Mouse (Mus musculus) heart, embryonic 13.5 days (tissue): ENCODE results near the gene Osmr. TPM values are rescaled to one million over a fixed set of nuclear protein-coding genes. Genes with fewer than 3 reads are reported as not detected.
"Not testable (repeated sequence)": the region's sequence is repeated elsewhere in the genome, so short reads cannot be mapped to it uniquely, and the experiment has no call there.

Source experiments
- ATAC-seq: fragments of 200-750 bp; cut with Nextera tagmentation; 2 replicates; pipeline ENCODE4 v1.8.0; 2017; ENCODE audit warnings: moderate TSS enrichment; ENCODE audit not compliant: insufficient number of reproducible peaks, low FRiP score, low TSS enrichment; ENCODE audit errors: extremely low read depth
- H3K27ac ChIP-seq: fragments of 300-500 bp; sonication (generic); replicated peaks from 2 replicates; pipeline ENCODE4 v1.5.1; 2015; ENCODE audit warnings: moderate library complexity, mild to moderate bottlenecking, inconsistent platforms
- H3K27me3 ChIP-seq: fragments of 300-500 bp; sonication (generic); replicated peaks from 2 replicates; pipeline ENCODE4 v1.6.1; 2015; ENCODE audit warnings: mild to moderate bottlenecking, inconsistent platforms
- H3K36me3 ChIP-seq: fragments of 300-500 bp; sonication (generic); 2 replicates; pipeline ENCODE4 v1.6.1; 2015; ENCODE audit warnings: mild to moderate bottlenecking, inconsistent platforms
- H3K4me1 ChIP-seq: fragments of 300-500 bp; sonication (generic); 2 replicates; pipeline ENCODE4 v1.6.1; 2015; ENCODE audit warnings: inconsistent platforms
- H3K4me2 ChIP-seq: fragments of 300-500 bp; sonication (generic); 2 replicates; pipeline ENCODE4 v1.6.1; 2015; ENCODE audit warnings: inconsistent platforms, mild to moderate bottlenecking, moderate library complexity
- H3K4me3 ChIP-seq: fragments of 300-500 bp; sonication (generic); 2 replicates; pipeline ENCODE4 v1.5.1; 2015; ENCODE audit warnings: moderate library complexity, mild to moderate bottlenecking, inconsistent platforms
- H3K9ac ChIP-seq: fragments of 300-500 bp; sonication (generic); 2 replicates; pipeline ENCODE4 v1.6.1; 2015; ENCODE audit warnings: inconsistent platforms, mild to moderate bottlenecking, moderate library complexity
- H3K9me3 ChIP-seq: fragments of 300-500 bp; sonication (generic); 2 replicates; pipeline ENCODE4 v1.6.1; 2016; ENCODE audit warnings: inconsistent platforms
- WGBS: fragments of 180-500 bp; shearing (Covaris S2); methylation state at CpG from one replicate; pipeline ENCODE4 v1.1.7; 2015; ENCODE audit warnings: mixed read lengths; 5-methylcytosine and 5-hydroxymethylcytosine counted together
- polyA plus RNA-seq: library from polyadenylated mRNA; unstranded; fragments of >200 nt; fragmentation: Nextera tagmentation; extraction: Ambion mirVana; gene quantifications from 2 replicates; pipeline ENCODE4 v1.2.1, GENCODE M21; 2015

The Osmr gene
- polyA plus RNA-seq, 1 experiment from 2014 or later = 2.2 TPM

DNA sequence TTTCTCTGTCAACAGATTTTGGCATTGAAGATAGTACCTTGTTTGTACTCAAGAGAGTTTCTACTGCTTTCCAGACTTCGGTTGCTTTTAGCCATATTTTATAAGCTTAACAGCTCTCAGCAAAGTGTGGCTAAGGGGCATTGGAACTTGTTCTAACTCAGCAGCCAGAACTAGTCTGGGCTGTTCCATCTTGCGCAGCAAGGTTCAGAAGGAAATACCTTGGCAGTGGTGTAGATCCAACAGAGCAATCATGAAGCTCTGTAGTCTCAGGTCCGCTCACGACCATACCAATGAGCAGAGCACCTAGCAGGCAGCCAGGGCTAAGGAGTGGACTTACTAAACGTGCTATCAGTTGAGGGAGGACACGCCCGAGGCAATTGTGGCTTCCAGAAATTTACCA, 15.0 kb downstream of the Osmr start:
- H3K4me2 ChIP-seq = no peak overlapping the region
- H3K4me3 ChIP-seq = no peak overlapping the region
- no peaks in the 10 kb centered on the region for H3K27me3 ChIP-seq
- no peak overlapping the region for H3K27ac ChIP-seq
- H3K9me3 ChIP-seq = no peaks in the 10 kb centered on the region
- H3K36me3 ChIP-seq = no peaks in the 10 kb centered on the region
- peaks cover 30% of the 10 kb centered on the region for H3K4me1 ChIP-seq
- 81% methylated on average over 7 of the region's 7 CpGs for WGBS
- no peak overlapping the region for H3K9ac ChIP-seq
- no peak for ATAC-seq

DNA sequence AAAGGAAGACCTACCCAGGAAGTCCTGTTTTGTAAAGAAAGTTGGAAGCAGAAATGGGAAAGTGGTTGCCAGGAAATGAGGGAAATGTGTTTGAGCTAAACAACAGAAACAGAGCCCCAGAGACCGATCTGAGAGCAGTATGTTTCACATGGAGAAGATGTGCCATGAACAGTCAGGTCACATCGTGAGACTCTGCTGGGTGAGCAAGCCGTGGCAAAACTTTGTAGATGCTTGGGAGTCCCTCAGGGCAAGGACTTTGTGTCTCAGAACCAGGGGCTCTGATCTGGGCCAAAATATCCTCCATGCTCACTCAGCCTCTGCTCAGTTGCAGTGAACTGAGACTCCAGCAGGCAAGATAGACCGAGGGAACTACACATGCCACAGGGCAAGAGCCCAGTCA, 15.9 kb downstream of the Osmr start:
- no peak overlapping the region for H3K9ac ChIP-seq
- no peaks in the 10 kb centered on the region for H3K36me3 ChIP-seq
- no peak overlapping the region for H3K4me2 ChIP-seq
- ATAC-seq = no peak
- no peaks in the 10 kb centered on the region for H3K9me3 ChIP-seq
- H3K4me1 ChIP-seq = peaks cover 22% of the 10 kb centered on the region
- no peaks in the 10 kb centered on the region for H3K27me3 ChIP-seq
- no peak overlapping the region for H3K4me3 ChIP-seq
- no peak overlapping the region for H3K27ac ChIP-seq
- WGBS = 76% methylated on average over 4 of the region's 4 CpGs

- no peak for ATAC-seq
- 80% methylated on average over 9 of the region's 9 CpGs for WGBS
- H3K27ac ChIP-seq = no peak overlapping the region
These were observed 17.4 kb downstream of the Osmr start for GRCm38 (mm10) chr15:6857270-6857905.

DNA sequence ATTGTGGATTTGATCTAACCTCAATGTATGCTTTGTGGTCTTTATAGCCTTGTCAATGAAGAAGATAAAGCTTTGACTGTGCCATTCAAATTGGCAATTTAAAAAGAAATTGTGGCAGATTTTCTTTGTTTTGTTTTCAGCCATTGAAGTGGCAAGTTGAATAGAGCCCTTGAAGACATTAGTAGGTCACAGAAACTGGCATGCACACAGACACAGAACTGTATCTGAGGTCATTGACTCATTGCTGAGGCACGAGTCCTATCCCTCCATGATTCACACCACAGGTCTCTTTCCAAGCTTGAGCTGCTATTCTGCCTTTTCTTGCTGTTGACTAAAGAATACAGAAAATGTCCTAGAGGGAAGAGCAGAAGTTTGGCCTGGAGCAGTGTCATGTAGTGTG, 24.9 kb downstream of the Osmr start:
- no peak for ATAC-seq
- WGBS = 51% methylated on average over 1 of the region's 1 CpGs

More at GRCm38 (mm10) chr15:6857270-6857905, 17.4 kb downstream of the Osmr start:
- H3K9me3 ChIP-seq = no peaks in the 10 kb centered on the region
- peaks cover 17% of the 10 kb centered on the region for H3K4me1 ChIP-seq
- no peaks in the 10 kb centered on the region for H3K36me3 ChIP-seq
- no peak overlapping the region for H3K4me2 ChIP-seq
- no peak overlapping the region for H3K4me3 ChIP-seq
- no peak overlapping the region for H3K9ac ChIP-seq
- no peaks in the 10 kb centered on the region for H3K27me3 ChIP-seq

GRCm38 (mm10) chr15:6840199-6840598, 34.6 kb downstream of the Osmr start:
- no peak for ATAC-seq
- H3K9me3 ChIP-seq = no peaks in the 10 kb centered on the region
- no peak overlapping the region for H3K27ac ChIP-seq
- H3K36me3 ChIP-seq = no peaks in the 10 kb centered on the region
- H3K27me3 ChIP-seq = no peaks in the 10 kb centered on the region
- WGBS = 47% methylated on average over 4 of the region's 4 CpGs
- H3K4me3 ChIP-seq = no peak overlapping the region
- no peak overlapping the region for H3K9ac ChIP-seq
- no peak overlapping the region for H3K4me2 ChIP-seq
- H3K4me1 ChIP-seq = no peaks in the 10 kb centered on the region

More for the DNA sequence above, 24.9 kb downstream of the Osmr start:
- Histone ChIP-seq H3K27ac (no peak overlapping the region), H3K9me3 (no peaks in the 10 kb centered on the region), H3K4me1 (no peaks in the 10 kb centered on the region), H3K27me3 (no peaks in the 10 kb centered on the region), H3K4me2 (no peak overlapping the region), H3K4me3 (no peak overlapping the region), H3K9ac (no peak overlapping the region), H3K36me3 (no peaks in the 10 kb centered on the region)

- H3K27me3 ChIP-seq = no peaks in the 10 kb centered on the region
- 68% methylated on average over 4 of the region's 4 CpGs for WGBS
- no peak overlapping the region for H3K9ac ChIP-seq
- no peaks in the 10 kb centered on the region for H3K4me1 ChIP-seq
- peaks cover 5% of the 10 kb centered on the region; the same call in 1 of the 2 replicates for H3K36me3 ChIP-seq
- peaks cover 8% of the 10 kb centered on the region for H3K9me3 ChIP-seq
- no peak for ATAC-seq
- no peak overlapping the region for H3K27ac ChIP-seq
- no peak overlapping the region for H3K4me2 ChIP-seq
- H3K4me3 ChIP-seq = no peak overlapping the region
These were observed 59.0 kb downstream of the Osmr start for GRCm38 (mm10) chr15:6815807-6816206.

GRCm38 (mm10) chr15:6801212-6801611, 73.6 kb downstream of the Osmr start:
- peaks cover 41% of the 10 kb centered on the region for H3K36me3 ChIP-seq
- H3K9me3 ChIP-seq, H3K4me3 ChIP-seq, H3K27ac ChIP-seq, H3K4me1 ChIP-seq, H3K4me2 ChIP-seq, ATAC-seq, H3K27me3 ChIP-seq, H3K9ac ChIP-seq: not testable (repeated sequence)
- WGBS = 96% methylated on average over 8 of the region's 8 CpGs

- H3K4me3 ChIP-seq = no peak overlapping the region
- no peak for ATAC-seq
- H3K4me2 ChIP-seq = no peak overlapping the region
- H3K36me3 ChIP-seq = peaks cover 94% of the 10 kb centered on the region
- H3K27ac ChIP-seq = no peak overlapping the region
- H3K9ac ChIP-seq = no peak overlapping the region
- WGBS = 83% methylated on average over 7 of the region's 7 CpGs
- no peaks in the 10 kb centered on the region for H3K27me3 ChIP-seq
- no peaks in the 10 kb centered on the region for H3K9me3 ChIP-seq
- no peaks in the 10 kb centered on the region for H3K4me1 ChIP-seq
These were observed 81.9 kb downstream of the Osmr start for GRCm38 (mm10) chr15:6792846-6793245.

DNA sequence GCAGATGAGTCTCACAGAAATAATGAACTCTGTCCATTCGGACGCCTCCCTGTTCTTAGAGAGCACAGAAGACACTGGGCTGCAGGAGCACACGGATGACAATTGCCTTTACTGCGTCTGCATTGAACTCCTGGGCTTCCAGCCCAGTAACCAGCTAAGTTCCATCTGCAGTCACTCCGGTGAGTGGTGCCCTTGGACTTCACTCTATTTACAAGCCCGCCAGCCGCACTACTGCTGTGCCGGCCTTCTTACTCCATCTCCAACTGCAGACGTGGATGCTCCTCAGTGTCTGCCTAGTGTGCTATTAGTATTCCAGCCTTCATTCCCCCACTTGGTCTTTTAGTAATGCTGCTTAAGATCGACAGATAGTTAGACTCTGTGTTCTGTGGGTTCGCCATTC, 83.1 kb downstream of the Osmr start:
- H3K36me3 ChIP-seq = peaks cover 93% of the 10 kb centered on the region
- H3K27ac ChIP-seq = no peak overlapping the region
- no peaks in the 10 kb centered on the region for H3K27me3 ChIP-seq
- no peak overlapping the region for H3K4me3 ChIP-seq
- 90% methylated on average over 11 of the region's 11 CpGs for WGBS
- no peak for ATAC-seq
- no peak overlapping the region for H3K9ac ChIP-seq
- no peak overlapping the region for H3K4me2 ChIP-seq
- H3K4me1 ChIP-seq = no peaks in the 10 kb centered on the region
- H3K9me3 ChIP-seq = no peaks in the 10 kb centered on the region

GRCm38 (mm10) chr15:6790011-6790410, 84.8 kb downstream of the Osmr start:
- WGBS = 89% methylated on average over 7 of the region's 7 CpGs
- H3K27ac ChIP-seq = no peak overlapping the region

GRCm38 (mm10) chr15:6787236-6787635, 87.5 kb downstream of the Osmr start:
- WGBS = 89% methylated on average over 10 of the region's 10 CpGs
- H3K36me3 ChIP-seq = peaks cover 87% of the 10 kb centered on the region
- H3K4me1 ChIP-seq = no peaks in the 10 kb centered on the region
- no peaks in the 10 kb centered on the region for H3K9me3 ChIP-seq
- H3K4me2 ChIP-seq = no peak overlapping the region
- no peak overlapping the region for H3K27ac ChIP-seq
- H3K27me3 ChIP-seq = no peaks in the 10 kb centered on the region
- no peak overlapping the region for H3K4me3 ChIP-seq
- H3K9ac ChIP-seq = no peak overlapping the region
- no peak for ATAC-seq

More at GRCm38 (mm10) chr15:6790011-6790410, 84.8 kb downstream of the Osmr start:
- no peak for ATAC-seq
- H3K4me1 ChIP-seq = no peaks in the 10 kb centered on the region
- no peak overlapping the region for H3K9ac ChIP-seq
- H3K27me3 ChIP-seq = no peaks in the 10 kb centered on the region
- no peak overlapping the region for H3K4me3 ChIP-seq
- H3K36me3 ChIP-seq = peaks cover 90% of the 10 kb centered on the region
- no peak overlapping the region for H3K4me2 ChIP-seq
- H3K9me3 ChIP-seq = no peaks in the 10 kb centered on the region

DNA sequence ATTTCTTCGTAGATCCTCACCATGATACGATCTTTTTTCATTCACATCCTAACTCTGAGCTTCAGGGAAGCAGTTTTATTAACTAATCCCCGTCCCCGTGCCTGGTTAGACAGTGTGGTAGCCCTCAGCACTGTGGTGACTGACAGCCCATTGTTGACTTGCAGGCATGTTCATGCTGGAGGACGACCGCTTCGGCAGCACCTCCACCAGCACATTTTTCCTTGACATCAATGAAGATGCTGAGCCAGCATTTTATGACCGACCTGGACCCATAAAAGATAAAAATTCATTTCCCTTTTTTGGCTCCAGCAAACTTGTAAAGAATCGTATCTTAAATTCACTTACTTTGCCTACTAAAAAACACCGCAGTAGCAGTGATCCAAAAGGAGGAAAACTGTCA, 88.6 kb downstream of the Osmr start:
- H3K27me3 ChIP-seq = no peaks in the 10 kb centered on the region
- H3K27ac ChIP-seq = no peak overlapping the region
- H3K36me3 ChIP-seq = peaks cover 88% of the 10 kb centered on the region
- no peak for ATAC-seq
- H3K9ac ChIP-seq = no peak overlapping the region
- 92% methylated on average over 10 of the region's 10 CpGs for WGBS
- H3K9me3 ChIP-seq = no peaks in the 10 kb centered on the region
- no peak overlapping the region for H3K4me2 ChIP-seq
- no peaks in the 10 kb centered on the region for H3K4me1 ChIP-seq
- H3K4me3 ChIP-seq = no peak overlapping the region
